Mouse (Mus musculus) lung, adult 2 months (tissue): ENCODE measurements around the gene Slc25a21. TPM values are rescaled to one million over a fixed set of nuclear protein-coding genes. Genes with fewer than 3 reads are reported as not detected.

Source experiments
- DNase-seq: peaks from one replicate; pipeline ENCODE4 v3.0.0; 2022
- H3K4me1 ChIP-seq: fragments of 200-500 bp; 2 replicates; pipeline ENCODE4 v1.6.1; 2011; ENCODE audit warnings: low read length; ENCODE audit not compliant: control insufficient read depth, insufficient read depth
- H3K4me3 ChIP-seq: fragments of 200-500 bp; replicated peaks from 2 replicates; pipeline ENCODE3; 2011; ENCODE audit warnings: low read depth, mild to moderate bottlenecking, control low read depth, low read length; ENCODE audit errors: extremely low read depth
- CTCF ChIP-seq: fragments of 200-500 bp; IDR thresholded peaks from 2 replicates; pipeline ENCODE4 v1.5.1; 2011; ENCODE audit warnings: mild to moderate bottlenecking, low read length, control low read depth; ENCODE audit not compliant: insufficient read depth
- POLR2A ChIP-seq: fragments of 200-500 bp; IDR thresholded peaks from 2 replicates; pipeline ENCODE4 v1.6.1; 2011; ENCODE audit warnings: low read depth, mild to moderate bottlenecking, control low read depth, low read length, borderline replicate concordance; ENCODE audit errors: extremely low read depth
- WGBS: fragments of 180-500 bp; shearing (Covaris S2); methylation state at CpG from one replicate; pipeline ENCODE4 v1.1.7; 2018; 5-methylcytosine and 5-hydroxymethylcytosine counted together
- polyA plus RNA-seq: library from polyadenylated mRNA; depleted of rRNA; stranded (reverse); fragments of >200 nt; gene quantifications from 2 replicates; pipeline ENCODE4 v1.2.3, GENCODE M21; 2012

The Slc25a21 gene
- polyA plus RNA-seq, 1 experiment = 0.04 TPM

- no peak for TF ChIP-seq POLR2A
- TF ChIP-seq CTCF = no peak
- DNase-seq = no peak
- WGBS = 58% methylated on average over 1 of the region's 1 CpGs
Observed at GRCm38 (mm10) chr12:57138937-57139336, 58.3 kb downstream of the Slc25a21 start.

GRCm38 (mm10) chr12:57137809-57138208 lies 59.5 kb downstream of the Slc25a21 start:
- TF ChIP-seq POLR2A (no peak), CTCF (no peak)
- no peak overlapping the region for H3K4me3 ChIP-seq
- 50% methylated on average over 2 of the region's 2 CpGs for WGBS

More at GRCm38 (mm10) chr12:57138937-57139336, 58.3 kb downstream of the Slc25a21 start:
- no peak overlapping the region for H3K4me3 ChIP-seq
- no peaks in the 10 kb centered on the region for H3K4me1 ChIP-seq

GRCm38 (mm10) chr12:57118602-57119001 lies 78.7 kb downstream of the Slc25a21 start:
- Histone ChIP-seq H3K4me3 (no peak overlapping the region), H3K4me1 (no peaks in the 10 kb centered on the region)
- no peak for DNase-seq
- TF ChIP-seq POLR2A (no peak), CTCF (no peak)
- 42% methylated on average over 8 of the region's 8 CpGs for WGBS

More at GRCm38 (mm10) chr12:57137809-57138208, 59.5 kb downstream of the Slc25a21 start:
- H3K4me1 ChIP-seq = no peaks in the 10 kb centered on the region
- no peak for DNase-seq

GRCm38 (mm10) chr12:57115516-57115915 lies 81.8 kb downstream of the Slc25a21 start:
- DNase-seq = no peak
- WGBS = 81% methylated on average over 10 of the region's 10 CpGs
- H3K4me3 ChIP-seq = no peak overlapping the region
- no peaks in the 10 kb centered on the region for H3K4me1 ChIP-seq
- TF ChIP-seq CTCF = no peak
- TF ChIP-seq POLR2A = no peak

GRCm38 (mm10) chr12:57109363-57109762 lies 87.9 kb downstream of the Slc25a21 start:
- no peak for TF ChIP-seq CTCF
- no peak for TF ChIP-seq POLR2A
- Histone ChIP-seq H3K4me3 (no peak overlapping the region), H3K4me1 (no peaks in the 10 kb centered on the region)
- 75% methylated on average over 4 of the region's 4 CpGs for WGBS
- DNase-seq = no peak

- Histone ChIP-seq H3K4me1 (no peaks in the 10 kb centered on the region), H3K4me3 (no peak overlapping the region)
- TF ChIP-seq CTCF = no peak
- TF ChIP-seq POLR2A = no peak
- no peak for DNase-seq
- 81% methylated on average over 1 of the region's 1 CpGs for WGBS
Observed at GRCm38 (mm10) chr12:57102322-57102721, 95.0 kb downstream of the Slc25a21 start.

GRCm38 (mm10) chr12:57100549-57100948 lies 96.7 kb downstream of the Slc25a21 start:
- TF ChIP-seq POLR2A (no peak), CTCF (no peak)
- no peak overlapping the region for H3K4me3 ChIP-seq
- no peaks in the 10 kb centered on the region for H3K4me1 ChIP-seq
- DNase-seq = no peak
- WGBS = 85% methylated on average over 4 of the region's 4 CpGs

GRCm38 (mm10) chr12:57099066-57099465 lies 98.2 kb downstream of the Slc25a21 start:
- TF ChIP-seq CTCF (no peak), POLR2A (no peak)
- H3K4me1 ChIP-seq = no peaks in the 10 kb centered on the region
- DNase-seq = no peak
- 61% methylated on average over 3 of the region's 3 CpGs for WGBS
- no peak overlapping the region for H3K4me3 ChIP-seq

- Histone ChIP-seq H3K4me3 (no peak overlapping the region), H3K4me1 (no peaks in the 10 kb centered on the region)
- WGBS = 61% methylated on average over 5 of the region's 5 CpGs
- DNase-seq = no peak
- no peak for TF ChIP-seq CTCF
- no peak for TF ChIP-seq POLR2A
Observed at GRCm38 (mm10) chr12:57098371-57098770, 98.9 kb downstream of the Slc25a21 start.

- TF ChIP-seq POLR2A = no peak
- TF ChIP-seq CTCF = no peak
- H3K4me1 ChIP-seq = no peaks in the 10 kb centered on the region
- 26% methylated on average over 5 of the region's 5 CpGs for WGBS
- DNase-seq = no peak
- no peak overlapping the region for H3K4me3 ChIP-seq
Observed at GRCm38 (mm10) chr12:57093107-57093506, 104.2 kb downstream of the Slc25a21 start.
